Mouse (Mus musculus): Measurements from ENCODE around the gene Ajap1. TPM values are rescaled to one million over a fixed set of nuclear protein-coding genes. Genes with fewer than 3 reads are reported as not detected.
A peak's percentile ranks its signal among the peaks of the same experiment; 100 is the strongest.

Ajap1 gene
- polyA plus RNA-seq, 1 experiment from 2014 or later = 0.52 TPM

DNA sequence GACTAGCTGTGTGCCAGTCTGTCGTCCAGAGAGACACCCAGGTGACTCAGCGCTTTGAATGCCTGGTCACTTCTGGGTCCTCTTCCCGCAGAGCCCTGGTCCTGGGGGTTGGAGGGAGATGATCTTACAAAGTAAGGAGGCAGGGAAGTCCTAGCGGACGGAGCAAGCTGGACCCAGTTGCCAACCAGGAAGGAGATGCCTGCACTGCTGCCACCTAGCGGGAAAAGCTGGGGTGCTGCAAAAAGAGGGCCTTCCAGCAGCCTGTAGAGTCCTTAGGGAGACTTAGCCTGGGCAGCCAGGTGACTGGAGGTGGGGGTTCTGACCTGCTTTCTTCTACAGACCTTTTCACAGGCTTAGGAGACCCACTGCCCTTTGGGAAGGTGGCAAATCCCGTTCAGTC lies 1.8 kb upstream of the Ajap1 start:
- Histone ChIP-seq H3K27me3 (peaks cover 62% of the 10 kb centered on the region), H3K9me3 (no peaks in the 10 kb centered on the region), H3K4me2 (replicated peaks) (peak overlapping the region; percentile 25), H3K4me1 (peaks cover 29% of the 10 kb centered on the region), H3K9ac (no peak overlapping the region), H3K27ac (no peak overlapping the region), H3K36me3 (no peaks in the 10 kb centered on the region), H3K4me3 (no peak overlapping the region)
- under 1% methylated on average over 7 of the region's 7 CpGs for WGBS
- ATAC-seq (ENCODE audit: insufficient number of reproducible peaks, insufficient read depth, low FRiP score, low TSS enrichment) = no peak

DNA sequence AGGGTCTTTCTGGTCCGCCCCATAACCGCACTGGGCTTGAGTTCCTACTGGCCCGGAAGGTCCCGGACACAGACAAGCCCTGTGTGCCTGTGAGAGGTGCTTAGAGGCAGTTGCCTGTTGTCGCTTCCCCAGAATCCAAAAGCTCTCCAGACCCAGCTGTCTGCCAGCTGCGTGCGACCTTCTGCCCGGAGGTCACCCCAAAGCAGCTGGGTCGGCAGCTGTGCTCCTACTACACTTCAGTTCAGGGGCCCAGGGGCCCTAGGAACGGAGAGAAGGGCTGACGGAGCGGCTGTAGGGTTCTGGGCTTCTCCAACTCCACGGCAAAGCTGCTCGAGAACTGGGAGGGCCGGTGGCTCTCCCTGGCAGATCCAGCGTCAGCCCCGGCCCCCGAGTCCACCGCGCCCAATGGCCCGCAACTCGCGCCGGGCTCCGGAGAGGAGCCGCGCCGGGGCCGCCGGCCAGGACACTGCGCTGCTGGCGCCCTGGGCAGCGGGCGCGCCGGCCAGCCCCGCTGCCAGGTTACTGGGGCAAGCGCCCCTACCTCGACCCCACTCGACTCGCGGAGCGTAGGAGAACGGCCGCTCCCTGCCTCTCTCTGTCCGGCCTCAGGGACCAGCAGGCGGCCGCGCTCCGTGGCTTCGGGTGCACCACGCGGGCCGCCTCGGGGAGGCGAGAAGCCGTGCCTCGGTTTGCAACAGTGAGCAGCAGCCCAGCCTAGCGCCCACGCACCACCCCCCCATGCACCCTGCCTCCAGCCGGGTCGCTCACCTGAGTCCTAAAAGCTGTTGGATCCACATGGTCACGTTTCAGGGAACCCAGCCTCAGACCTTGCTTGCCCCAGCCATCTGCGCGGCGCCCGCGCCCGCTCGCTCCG lies 1.0 kb downstream of the Ajap1 start:
- H3K4me2 ChIP-seq (replicated peaks) = peak overlapping the region; percentile 89
- H3K9ac ChIP-seq = peak overlapping the region; percentile 38; the same call in 1 of the 2 replicates
- no peak for ATAC-seq (ENCODE audit: insufficient number of reproducible peaks, insufficient read depth, low FRiP score, low TSS enrichment)
- H3K36me3 ChIP-seq = no peaks in the 10 kb centered on the region
- H3K4me1 ChIP-seq = peaks cover 31% of the 10 kb centered on the region
- peak overlapping the region; percentile 47 for H3K4me3 ChIP-seq
- no peak overlapping the region for H3K27ac ChIP-seq
- H3K9me3 ChIP-seq = no peaks in the 10 kb centered on the region
- under 1% methylated on average over 68 of the region's 71 CpGs for WGBS
- peaks cover 76% of the 10 kb centered on the region for H3K27me3 ChIP-seq

DNA sequence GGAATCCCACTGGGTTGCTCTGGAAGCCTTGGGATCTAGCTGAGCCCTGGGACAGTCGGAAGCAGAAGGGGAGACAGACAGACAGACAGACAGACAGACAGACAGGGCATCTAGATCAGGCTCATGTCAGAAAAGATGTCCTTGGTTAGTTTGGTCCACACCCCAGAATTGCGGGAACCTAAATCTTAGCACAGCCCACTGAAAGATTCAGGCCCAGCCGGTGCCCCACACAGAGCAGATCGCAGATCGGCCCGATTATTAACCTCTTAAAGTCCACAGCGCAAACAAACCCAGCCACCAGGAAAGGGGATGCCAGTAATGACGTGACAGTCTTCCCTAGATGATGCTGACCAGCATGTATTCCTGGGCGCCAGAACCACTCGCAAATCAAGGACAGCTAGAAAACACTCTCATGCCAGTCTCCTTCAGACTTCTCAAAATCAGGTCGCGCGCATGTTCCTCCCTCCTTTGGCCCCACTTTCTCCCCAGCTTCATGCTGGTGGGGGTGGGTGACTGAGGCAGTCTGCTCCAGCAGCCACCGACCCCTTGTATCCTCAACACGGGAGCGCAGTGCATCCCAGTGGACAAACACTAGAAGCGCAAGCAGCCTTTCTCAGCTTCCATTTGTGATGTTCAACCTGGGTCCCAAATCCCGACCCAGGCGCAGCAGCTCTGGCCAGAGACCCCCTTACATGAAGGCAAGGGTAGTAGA lies 1.9 kb downstream of the Ajap1 start:
- Histone ChIP-seq H3K4me1 (peaks cover 31% of the 10 kb centered on the region), H3K4me3 (peak overlapping the region; percentile 47), H3K9ac (no peak overlapping the region), H3K36me3 (no peaks in the 10 kb centered on the region), H3K9me3 (no peaks in the 10 kb centered on the region), H3K27ac (no peak overlapping the region), H3K27me3 (peaks cover 80% of the 10 kb centered on the region), H3K4me2 (replicated peaks) (peak overlapping the region; percentile 89)
- ATAC-seq (ENCODE audit: insufficient number of reproducible peaks, insufficient read depth, low FRiP score, low TSS enrichment) = no peak
- WGBS = 2% methylated on average over 19 of the region's 19 CpGs

DNA sequence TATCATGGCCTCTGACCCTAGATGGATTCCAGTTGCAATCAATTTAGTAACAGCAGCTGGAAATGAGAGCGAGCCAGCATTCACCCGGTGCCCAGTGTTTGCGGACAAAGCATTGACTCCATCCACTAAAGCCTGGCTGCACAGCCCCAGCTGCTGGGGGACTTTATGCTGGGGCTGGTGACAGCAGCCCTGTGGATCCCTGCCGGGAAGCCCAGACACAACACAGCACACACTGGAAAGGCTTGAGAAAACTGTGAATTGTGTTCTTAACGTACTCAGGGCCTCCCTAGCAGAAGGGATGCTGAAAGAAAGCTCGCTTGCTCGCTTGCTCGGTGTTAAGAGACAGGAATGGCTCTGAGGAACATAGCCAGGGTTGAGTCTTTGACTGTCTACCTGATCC lies 3.5 kb downstream of the Ajap1 start:
- Histone ChIP-seq H3K9ac (no peak overlapping the region), H3K9me3 (no peaks in the 10 kb centered on the region), H3K4me2 (replicated peaks) (no peak overlapping the region), H3K27ac (no peak overlapping the region), H3K4me3 (no peak overlapping the region), H3K36me3 (no peaks in the 10 kb centered on the region), H3K27me3 (peaks cover 71% of the 10 kb centered on the region), H3K4me1 (peaks cover 31% of the 10 kb centered on the region)
- WGBS = 11% methylated on average over 8 of the region's 8 CpGs
- no peak for ATAC-seq (ENCODE audit: insufficient number of reproducible peaks, insufficient read depth, low FRiP score, low TSS enrichment)

DNA sequence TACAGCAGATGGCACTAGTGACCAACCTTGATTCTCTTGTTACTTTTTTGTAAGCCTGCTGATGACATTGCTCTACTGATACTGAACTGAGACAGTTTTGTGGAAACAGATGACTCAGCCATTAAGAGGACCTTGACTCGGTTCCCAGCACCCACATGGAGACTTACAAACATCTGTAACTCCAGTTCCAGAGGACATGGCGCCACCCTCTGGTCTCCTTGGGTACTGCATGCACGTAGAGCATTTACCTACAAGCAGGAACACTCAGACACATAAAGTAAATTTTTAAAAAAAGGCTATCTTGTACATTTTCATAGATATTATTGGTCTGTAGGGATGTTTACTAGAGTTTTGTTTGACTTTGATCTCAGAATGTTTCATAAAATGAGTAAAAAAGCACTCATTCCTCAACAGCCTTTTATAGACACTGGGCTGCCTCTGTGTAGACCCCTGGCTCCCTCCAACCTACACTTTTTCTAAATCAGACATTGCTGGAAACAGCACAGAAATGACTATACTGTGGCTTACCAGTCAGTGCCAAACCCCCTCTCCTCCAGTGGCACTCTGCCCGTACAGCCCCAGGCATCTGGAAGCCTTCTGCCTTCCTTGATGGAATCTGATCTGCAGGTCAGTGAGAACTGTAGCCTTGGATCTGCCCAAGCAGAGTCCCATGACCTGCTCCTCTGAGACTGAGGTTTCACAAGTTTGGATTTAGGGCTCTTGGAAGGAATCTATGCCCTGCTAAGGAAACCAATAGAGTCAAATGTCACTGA lies 8.9 kb downstream of the Ajap1 start:
- Histone ChIP-seq H3K4me1 (no peaks in the 10 kb centered on the region), H3K27ac (no peak overlapping the region), H3K4me3 (no peak overlapping the region), H3K27me3 (peaks cover 18% of the 10 kb centered on the region), H3K9me3 (peaks cover 6% of the 10 kb centered on the region; the same call in 1 of the 2 replicates), H3K36me3 (no peaks in the 10 kb centered on the region), H3K4me2 (replicated peaks) (no peak overlapping the region), H3K9ac (no peak overlapping the region)
- WGBS = 71% methylated on average over 4 of the region's 4 CpGs
- ATAC-seq (ENCODE audit: insufficient number of reproducible peaks, insufficient read depth, low FRiP score, low TSS enrichment) = no peak

DNA sequence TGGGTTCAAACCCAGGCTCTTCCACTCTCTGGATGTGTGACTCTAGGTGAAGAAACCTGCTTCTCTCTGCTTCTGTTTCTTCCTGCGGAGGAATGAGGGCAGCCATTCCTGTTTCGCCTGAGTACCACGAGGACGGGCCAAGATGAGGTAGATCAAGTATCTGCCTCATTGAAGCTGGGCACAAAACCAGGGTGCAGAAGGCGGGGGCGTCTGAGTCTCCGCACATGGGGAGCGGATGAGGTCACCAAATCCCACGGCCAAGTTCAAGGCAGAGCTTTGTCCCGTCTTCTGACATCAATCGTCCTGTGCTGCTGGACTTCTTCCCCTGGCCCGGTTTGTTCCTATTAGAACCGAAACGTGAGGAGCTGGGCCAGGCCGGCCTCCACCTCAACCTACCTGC lies 12.9 kb downstream of the Ajap1 start:
- H3K9ac ChIP-seq = no peak overlapping the region
- H3K27me3 ChIP-seq = no peaks in the 10 kb centered on the region
- H3K4me3 ChIP-seq = no peak overlapping the region
- H3K27ac ChIP-seq = no peak overlapping the region
- H3K36me3 ChIP-seq = no peaks in the 10 kb centered on the region
- no peaks in the 10 kb centered on the region for H3K4me1 ChIP-seq
- H3K4me2 ChIP-seq (replicated peaks) = no peak overlapping the region
- H3K9me3 ChIP-seq = peaks cover 6% of the 10 kb centered on the region; the same call in 1 of the 2 replicates
- 85% methylated on average over 15 of the region's 15 CpGs for WGBS
- no peak for ATAC-seq (ENCODE audit: insufficient number of reproducible peaks, insufficient read depth, low FRiP score, low TSS enrichment)

DNA sequence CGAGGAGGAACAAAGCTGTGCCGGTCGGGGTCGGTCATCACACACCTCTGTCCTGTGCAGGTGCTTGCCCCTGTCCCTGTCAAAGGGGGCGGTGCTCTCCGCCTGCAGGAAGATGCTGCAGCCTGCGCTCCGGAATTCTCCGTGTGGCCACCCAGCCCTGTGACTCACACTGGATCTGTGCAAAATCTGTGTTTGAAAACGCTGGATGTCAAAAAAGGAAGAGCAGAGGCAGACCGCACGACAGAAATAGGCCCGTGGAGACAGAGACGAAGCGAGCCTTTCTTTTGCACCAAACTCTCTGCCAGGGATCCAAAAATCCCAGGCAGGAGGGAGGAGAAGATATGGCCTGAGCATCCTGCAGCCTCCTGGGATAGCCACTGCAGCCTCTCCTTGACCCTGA lies 22.7 kb downstream of the Ajap1 start:
- 86% methylated on average over 15 of the region's 15 CpGs for WGBS
- no peaks in the 10 kb centered on the region for H3K36me3 ChIP-seq
- no peak overlapping the region for H3K4me3 ChIP-seq
- H3K27me3 ChIP-seq = no peaks in the 10 kb centered on the region
- no peaks in the 10 kb centered on the region for H3K9me3 ChIP-seq
- H3K9ac ChIP-seq = no peak overlapping the region
- H3K4me2 ChIP-seq (replicated peaks) = no peak overlapping the region
- no peak overlapping the region for H3K27ac ChIP-seq
- no peaks in the 10 kb centered on the region for H3K4me1 ChIP-seq
- no peak for ATAC-seq (ENCODE audit: insufficient number of reproducible peaks, insufficient read depth, low FRiP score, low TSS enrichment)

DNA sequence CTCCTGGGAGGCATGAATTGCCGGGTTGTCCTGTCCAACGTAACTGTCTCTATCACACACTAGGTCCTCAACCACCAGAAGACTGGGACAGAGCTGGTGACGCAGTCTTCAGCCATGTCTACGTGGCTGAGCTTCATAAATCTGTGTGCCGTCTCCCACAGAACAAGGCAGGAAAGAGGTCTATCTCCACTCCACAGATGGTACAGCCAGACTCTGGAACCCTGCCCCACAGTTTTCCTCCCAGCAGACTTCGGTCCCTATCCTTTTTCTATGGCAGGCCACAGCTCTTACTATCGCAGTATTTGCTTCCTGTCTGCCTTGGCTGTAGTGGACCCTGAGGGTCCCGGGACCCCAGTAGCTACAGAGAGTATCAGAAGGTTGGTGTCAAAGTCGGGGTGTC lies 23.1 kb downstream of the Ajap1 start:
- no peak for ATAC-seq (ENCODE audit: insufficient number of reproducible peaks, insufficient read depth, low FRiP score, low TSS enrichment)
- Histone ChIP-seq H3K9me3 (no peaks in the 10 kb centered on the region), H3K4me3 (no peak overlapping the region), H3K9ac (no peak overlapping the region), H3K36me3 (no peaks in the 10 kb centered on the region), H3K4me2 (replicated peaks) (no peak overlapping the region), H3K27ac (no peak overlapping the region), H3K27me3 (no peaks in the 10 kb centered on the region), H3K4me1 (no peaks in the 10 kb centered on the region)
- 89% methylated on average over 9 of the region's 9 CpGs for WGBS

DNA sequence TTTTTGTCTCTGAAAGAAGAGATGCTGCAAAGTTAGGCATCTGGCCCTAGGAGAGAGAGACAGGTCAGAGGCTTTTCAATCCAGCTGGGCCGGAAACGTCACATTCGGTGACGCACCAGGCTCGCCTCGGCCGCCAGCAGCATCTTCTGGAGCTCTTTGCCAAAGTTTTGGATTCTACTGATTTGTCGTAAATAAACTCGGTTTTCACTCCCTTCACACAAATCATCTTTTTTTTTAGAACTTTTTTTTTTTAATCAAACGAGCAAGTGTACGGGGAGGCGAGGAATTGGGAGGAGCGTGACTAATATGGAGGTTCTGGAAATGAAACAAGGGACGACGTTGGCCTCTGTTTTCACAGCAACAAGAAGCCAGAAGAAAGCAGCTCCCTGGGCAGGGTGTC lies 23.8 kb downstream of the Ajap1 start:
- no peaks in the 10 kb centered on the region for H3K27me3 ChIP-seq
- ATAC-seq (ENCODE audit: insufficient number of reproducible peaks, insufficient read depth, low FRiP score, low TSS enrichment) = no peak
- no peak overlapping the region for H3K27ac ChIP-seq
- no peaks in the 10 kb centered on the region for H3K4me1 ChIP-seq
- no peak overlapping the region for H3K9ac ChIP-seq
- no peaks in the 10 kb centered on the region for H3K9me3 ChIP-seq
- no peak overlapping the region for H3K4me2 ChIP-seq (replicated peaks)
- H3K36me3 ChIP-seq = no peaks in the 10 kb centered on the region
- H3K4me3 ChIP-seq = no peak overlapping the region
- WGBS = 83% methylated on average over 15 of the region's 15 CpGs

DNA sequence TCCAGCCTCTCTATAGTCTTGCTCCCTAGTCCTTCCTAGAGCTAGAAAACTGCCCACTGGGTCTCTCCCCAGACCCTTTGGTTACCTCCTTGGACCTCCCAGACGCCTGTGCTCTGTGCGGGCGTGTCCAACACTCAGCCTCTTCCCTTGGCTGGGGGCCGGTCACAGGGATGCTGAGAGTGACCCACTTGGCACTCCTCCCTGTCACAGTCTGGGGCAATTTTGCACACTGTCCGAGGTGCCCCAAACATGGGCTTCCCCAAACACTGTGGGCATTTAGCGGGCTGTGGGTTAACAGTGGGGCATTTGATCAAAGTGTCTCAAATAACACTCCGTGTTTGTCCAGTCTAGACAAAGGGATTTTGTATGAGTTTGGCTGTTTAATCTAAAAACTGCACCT lies 29.1 kb downstream of the Ajap1 start:
- H3K9me3 ChIP-seq = no peaks in the 10 kb centered on the region
- no peak overlapping the region for H3K27ac ChIP-seq
- ATAC-seq (ENCODE audit: insufficient number of reproducible peaks, insufficient read depth, low FRiP score, low TSS enrichment) = no peak
- WGBS = 82% methylated on average over 7 of the region's 7 CpGs
- H3K4me2 ChIP-seq (replicated peaks) = no peak overlapping the region
- no peaks in the 10 kb centered on the region for H3K36me3 ChIP-seq
- H3K4me3 ChIP-seq = no peak overlapping the region
- H3K9ac ChIP-seq = no peak overlapping the region
- no peaks in the 10 kb centered on the region for H3K4me1 ChIP-seq
- H3K27me3 ChIP-seq = no peaks in the 10 kb centered on the region

DNA sequence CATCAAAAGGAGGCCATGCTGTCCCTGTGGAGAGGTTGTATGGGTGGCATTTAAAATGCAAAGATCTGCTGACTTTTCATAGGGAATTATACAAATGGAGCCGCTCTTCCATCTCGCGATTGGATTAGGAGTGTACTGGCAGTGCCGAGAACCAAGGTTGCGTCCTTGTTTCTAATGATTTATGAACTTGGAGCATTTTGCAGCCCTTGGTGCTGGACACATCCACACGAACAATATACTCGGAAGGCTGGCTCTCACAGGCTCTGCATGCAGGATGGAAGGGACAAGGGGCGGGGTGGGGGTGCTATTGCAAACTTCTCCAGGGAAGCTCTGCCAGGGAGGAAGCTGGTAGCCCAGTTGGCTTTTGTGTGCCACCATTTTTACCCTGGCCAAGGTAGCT lies 31.1 kb downstream of the Ajap1 start:
- H3K9me3 ChIP-seq = no peaks in the 10 kb centered on the region
- ATAC-seq (ENCODE audit: insufficient number of reproducible peaks, insufficient read depth, low FRiP score, low TSS enrichment) = no peak

More for the DNA sequence above, 31.1 kb downstream of the Ajap1 start:
- H3K27ac ChIP-seq = no peak overlapping the region
- no peaks in the 10 kb centered on the region for H3K4me1 ChIP-seq
- H3K27me3 ChIP-seq = no peaks in the 10 kb centered on the region
- H3K9ac ChIP-seq = no peak overlapping the region
- H3K36me3 ChIP-seq = no peaks in the 10 kb centered on the region
- H3K4me3 ChIP-seq = no peak overlapping the region
- H3K4me2 ChIP-seq (replicated peaks) = no peak overlapping the region
- 89% methylated on average over 8 of the region's 8 CpGs for whole genome bisulfite sequencing

Data from embryonic facial prominence, embryonic 12.5 days (tissue).